Mouse (Mus musculus): ENCODE results near the gene Homer1. TPM values are rescaled to one million over a fixed set of nuclear protein-coding genes. Genes with fewer than 3 reads are reported as not detected.
A peak's percentile ranks its signal among the peaks of the same experiment; 100 is the strongest.

Homer1 gene
- 12.8 and 13.2 TPM in 2 replicates for polyA plus RNA-seq (2015; fragmentation: Nextera tagmentation; extraction: Ambion mirVana)

- Histone ChIP-seq H3K4me3 (no peak within 1 kb of the TSS), H3K4me2 (no peak within 1 kb of the TSS), H3K9ac (no peak within 1 kb of the TSS), H3K36me3 (no peaks in the 10 kb centered on the region), H3K27ac (no peak within 1 kb of the TSS), H3K27me3 (no peaks in the 10 kb centered on the region), H3K4me1 (replicated peaks) (no peaks in the 10 kb centered on the region), H3K9me3 (replicated peaks) (no peaks in the 10 kb centered on the region)
- WGBS, result 80% methylated on average over 5 of the region's 5 CpGs
- no peak for ATAC-seq (replicated peaks; ENCODE audit: insufficient number of reproducible peaks, insufficient read depth, low FRiP score, low read depth)
Observed at GRCm38 (mm10) chr13:93299316-93299715, at the start of gene Homer1. TSS of gene Homer1 (plus strand) at chr13:93299635.

- no peaks in the 10 kb centered on the region for H3K9me3 ChIP-seq (replicated peaks)
- no peaks in the 10 kb centered on the region for H3K27me3 ChIP-seq
- no peaks in the 10 kb centered on the region for H3K4me1 ChIP-seq (replicated peaks)
- no peak for ATAC-seq (replicated peaks; ENCODE audit: insufficient number of reproducible peaks, insufficient read depth, low FRiP score, low read depth)
- H3K9ac ChIP-seq, result no peak overlapping the region
- no peak overlapping the region for H3K4me2 ChIP-seq
- no peak overlapping the region for H3K4me3 ChIP-seq
- H3K27ac ChIP-seq, result no peak overlapping the region
- H3K36me3 ChIP-seq, result no peaks in the 10 kb centered on the region
- 80% methylated on average over 6 of the region's 6 CpGs for WGBS
Observed at GRCm38 (mm10) chr13:93251732-93252131, 47.7 kb upstream of the Homer1 start.

- Histone ChIP-seq H3K27ac (no peak overlapping the region), H3K27me3 (no peaks in the 10 kb centered on the region), H3K4me1 (replicated peaks) (no peaks in the 10 kb centered on the region), H3K36me3 (no peaks in the 10 kb centered on the region), H3K9ac (no peak overlapping the region), H3K4me2 (no peak overlapping the region), H3K4me3 (no peak overlapping the region), H3K9me3 (replicated peaks) (no peaks in the 10 kb centered on the region)
- 79% methylated on average over 10 of the region's 10 CpGs for WGBS
- no peak for ATAC-seq (replicated peaks; ENCODE audit: insufficient number of reproducible peaks, insufficient read depth, low FRiP score, low read depth)
Observed at GRCm38 (mm10) chr13:93252175-93252574, 47.3 kb upstream of the Homer1 start.

DNA sequence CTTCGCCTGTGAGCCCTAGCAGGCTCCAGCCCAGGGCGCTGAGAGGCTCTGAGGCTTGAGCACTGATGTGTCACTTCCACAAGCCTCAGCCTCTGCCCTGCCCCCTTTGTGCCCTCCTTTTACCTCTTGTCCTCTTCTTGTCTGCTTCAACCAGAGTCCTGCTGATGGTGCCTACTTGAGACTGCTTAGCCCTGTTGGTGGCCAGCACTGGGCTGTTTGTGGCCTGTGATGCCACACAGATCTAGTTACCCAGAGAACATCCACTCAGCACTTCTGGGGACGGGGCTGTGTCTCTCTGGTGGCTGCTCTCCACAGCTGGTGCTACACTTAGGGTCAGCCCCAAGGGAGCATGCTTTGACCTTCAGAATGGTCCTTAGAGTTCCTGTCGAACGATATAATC is 46.5 kb upstream of the Homer1 start:
- ATAC-seq (replicated peaks; ENCODE audit: insufficient number of reproducible peaks, insufficient read depth, low FRiP score, low read depth), result no peak
- Histone ChIP-seq H3K27ac (no peak overlapping the region), H3K36me3 (no peaks in the 10 kb centered on the region), H3K4me2 (no peak overlapping the region), H3K27me3 (no peaks in the 10 kb centered on the region), H3K4me1 (replicated peaks) (no peaks in the 10 kb centered on the region), H3K4me3 (no peak overlapping the region), H3K9me3 (replicated peaks) (no peaks in the 10 kb centered on the region), H3K9ac (no peak overlapping the region)
- 76% methylated on average over 5 of the region's 5 CpGs for WGBS

DNA sequence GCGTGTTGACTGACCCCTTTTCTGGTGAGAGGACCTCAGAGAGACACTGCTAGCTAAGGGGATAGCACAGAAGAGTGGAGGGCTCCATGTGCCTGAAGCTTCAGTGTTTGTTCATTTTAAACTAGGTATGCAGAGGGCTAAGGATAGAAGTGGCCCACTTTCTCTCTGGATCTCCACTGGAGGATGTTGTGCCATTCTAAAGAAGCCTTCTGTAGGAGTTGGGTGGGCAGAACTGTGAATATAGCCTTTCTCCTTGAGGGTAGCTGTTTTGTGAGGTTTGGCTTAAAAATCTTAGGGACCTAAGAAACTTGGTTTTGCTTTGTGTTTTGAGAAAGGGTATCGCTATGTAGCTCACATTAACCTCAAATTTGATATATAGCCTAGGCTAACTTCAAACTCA is 32.3 kb upstream of the Homer1 start:
- Histone ChIP-seq H3K27me3 (no peaks in the 10 kb centered on the region), H3K9me3 (replicated peaks) (no peaks in the 10 kb centered on the region), H3K36me3 (no peaks in the 10 kb centered on the region), H3K4me2 (no peak overlapping the region), H3K4me1 (replicated peaks) (0 out of 2 replicates have a peak, but pooled peaks cover 7% of the 10 kb centered on the region), H3K9ac (no peak overlapping the region), H3K4me3 (no peak overlapping the region), H3K27ac (no peak overlapping the region)
- 94% methylated on average over 2 of the region's 2 CpGs for WGBS
- no peak for ATAC-seq (replicated peaks; ENCODE audit: insufficient number of reproducible peaks, insufficient read depth, low FRiP score, low read depth)

- Histone ChIP-seq H3K36me3 (no peaks in the 10 kb centered on the region), H3K4me2 (no peak overlapping the region), H3K9ac (no peak overlapping the region), H3K27ac (no peak overlapping the region), H3K4me1 (replicated peaks) (no peaks in the 10 kb centered on the region), H3K4me3 (no peak overlapping the region), H3K27me3 (no peaks in the 10 kb centered on the region), H3K9me3 (replicated peaks) (no peaks in the 10 kb centered on the region)
- WGBS, result 87% methylated on average over 5 of the region's 5 CpGs
- no peak for ATAC-seq (replicated peaks; ENCODE audit: insufficient number of reproducible peaks, insufficient read depth, low FRiP score, low read depth)
Observed at GRCm38 (mm10) chr13:93300581-93300980, 1.1 kb downstream of the Homer1 start.

DNA sequence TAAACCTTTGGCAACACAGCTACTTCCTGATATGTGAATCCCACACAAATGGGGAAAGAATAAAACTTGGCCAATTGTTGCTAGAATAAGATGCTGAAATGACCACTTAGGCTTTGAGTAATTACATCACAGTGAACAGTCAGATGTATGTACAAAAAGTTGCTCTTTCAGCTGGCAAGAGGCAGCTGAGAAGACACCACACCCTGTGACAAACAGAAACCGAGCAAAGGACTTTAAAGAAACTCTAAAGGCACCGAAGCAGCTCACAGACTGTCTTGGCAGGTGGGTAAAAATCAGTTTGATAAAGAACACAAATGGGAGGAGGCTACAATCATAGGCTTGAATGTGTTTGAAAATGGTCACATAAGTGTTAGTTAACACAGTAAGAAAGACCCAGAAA is 1.6 kb downstream of the Homer1 start:
- Histone ChIP-seq H3K9ac (no peak overlapping the region), H3K9me3 (replicated peaks) (no peaks in the 10 kb centered on the region), H3K27ac (no peak overlapping the region), H3K36me3 (no peaks in the 10 kb centered on the region), H3K27me3 (no peaks in the 10 kb centered on the region), H3K4me2 (no peak overlapping the region), H3K4me1 (replicated peaks) (no peaks in the 10 kb centered on the region), H3K4me3 (no peak overlapping the region)
- WGBS, result 71% methylated on average over 2 of the region's 2 CpGs
- ATAC-seq (replicated peaks; ENCODE audit: insufficient number of reproducible peaks, insufficient read depth, low FRiP score, low read depth), result no peak

GRCm38 (mm10) chr13:93302846-93303562 is 3.6 kb downstream of the Homer1 start:
- Histone ChIP-seq H3K4me3 (peak overlapping the region; percentile 86), H3K4me1 (replicated peaks) (peaks cover 3% of the 10 kb centered on the region), H3K9me3 (replicated peaks) (no peaks in the 10 kb centered on the region), H3K4me2 (peak overlapping the region; percentile 64), H3K9ac (peak overlapping the region; percentile 91), H3K27me3 (no peaks in the 10 kb centered on the region), H3K36me3 (no peaks in the 10 kb centered on the region), H3K27ac (peak overlapping the region; percentile 97)
- ATAC-seq (replicated peaks; ENCODE audit: insufficient number of reproducible peaks, insufficient read depth, low FRiP score, low read depth), result no peak; the same call in 1 of the 2 replicates
- 14% methylated on average over 19 of the region's 19 CpGs for WGBS

DNA sequence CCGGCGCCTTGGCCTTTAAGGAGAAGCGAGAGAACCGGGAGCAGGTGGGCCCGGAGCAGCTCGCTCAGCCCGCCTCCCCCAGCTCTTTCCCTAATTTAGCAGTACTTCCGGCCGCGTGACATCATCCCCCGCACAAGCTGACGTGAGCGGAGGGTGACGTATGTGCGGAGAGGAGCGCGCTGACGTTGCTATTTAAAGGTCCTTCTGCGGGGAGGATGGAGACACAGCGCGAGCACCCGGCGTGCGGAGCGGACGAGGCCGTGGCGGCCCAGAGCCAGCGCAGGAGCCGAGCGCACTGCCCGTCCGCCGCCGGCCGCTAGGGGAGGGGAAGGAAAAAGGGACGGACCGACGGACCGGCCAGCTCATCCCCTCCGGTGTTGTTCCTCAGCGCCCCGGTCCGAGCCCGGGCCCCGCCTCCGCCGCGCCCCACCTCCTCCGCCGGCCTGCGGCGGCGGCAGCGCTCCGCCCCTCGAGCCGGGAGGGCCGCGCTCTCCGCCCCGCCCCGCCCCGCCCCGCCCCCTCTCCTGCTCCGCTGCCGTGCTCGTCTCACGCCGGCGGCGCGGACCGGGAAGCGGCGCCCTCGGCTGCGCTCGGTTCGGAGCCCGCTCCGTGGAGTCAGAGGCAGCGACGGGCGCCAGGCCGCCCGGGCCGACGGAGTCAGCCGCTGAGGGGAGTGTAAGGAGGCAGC is 4.3 kb downstream of the Homer1 start:
- Histone ChIP-seq H3K27ac (peak overlapping the region; percentile 97), H3K9me3 (replicated peaks) (no peaks in the 10 kb centered on the region), H3K4me1 (replicated peaks) (peaks cover 5% of the 10 kb centered on the region), H3K27me3 (no peaks in the 10 kb centered on the region), H3K36me3 (no peaks in the 10 kb centered on the region), H3K4me2 (peak overlapping the region; percentile 75), H3K4me3 (peak overlapping the region; percentile 86), H3K9ac (peak overlapping the region; percentile 91)
- WGBS, result under 1% methylated on average over 69 of the region's 90 CpGs
- peak; percentile 94 for ATAC-seq (replicated peaks; ENCODE audit: insufficient number of reproducible peaks, insufficient read depth, low FRiP score, low read depth)

- Histone ChIP-seq H3K36me3 (no peaks in the 10 kb centered on the region), H3K27ac (peak overlapping the region; percentile 97), H3K27me3 (no peaks in the 10 kb centered on the region), H3K9ac (peak overlapping the region; percentile 91), H3K4me2 (peak overlapping the region; percentile 75), H3K4me1 (replicated peaks) (peaks cover 5% of the 10 kb centered on the region), H3K9me3 (replicated peaks) (no peaks in the 10 kb centered on the region), H3K4me3 (peak overlapping the region; percentile 86)
- peak; percentile 41 for ATAC-seq (replicated peaks; ENCODE audit: insufficient number of reproducible peaks, insufficient read depth, low FRiP score, low read depth)
- WGBS, result under 1% methylated on average over 50 of the region's 64 CpGs
Observed at GRCm38 (mm10) chr13:93304251-93305001, 5.0 kb downstream of the Homer1 start.

DNA sequence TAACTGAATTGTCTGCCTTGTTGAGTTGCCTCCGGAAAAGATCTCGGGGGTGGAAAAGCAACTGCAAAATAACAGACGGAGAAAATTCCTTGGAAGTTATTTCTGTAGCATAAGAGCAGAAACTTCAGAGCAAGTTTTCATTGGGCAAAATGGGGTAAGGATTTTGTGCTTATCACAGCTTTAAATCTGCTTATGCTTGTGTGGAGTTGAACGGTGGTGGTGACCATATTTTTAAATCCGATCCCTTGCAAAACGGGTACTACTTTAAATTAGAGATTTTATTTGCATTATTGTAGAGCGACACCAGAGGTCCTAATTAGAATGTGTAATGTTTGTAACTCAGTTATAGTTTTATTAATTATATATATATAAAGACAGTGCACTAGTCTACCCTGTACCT is 5.7 kb downstream of the Homer1 start:
- ATAC-seq (replicated peaks; ENCODE audit: insufficient number of reproducible peaks, insufficient read depth, low FRiP score, low read depth), result no peak
- Histone ChIP-seq H3K36me3 (no peaks in the 10 kb centered on the region), H3K27me3 (no peaks in the 10 kb centered on the region), H3K27ac (peak overlapping the region; percentile 97), H3K4me3 (peak overlapping the region; percentile 86), H3K4me1 (replicated peaks) (peaks cover 5% of the 10 kb centered on the region), H3K9ac (peak overlapping the region; percentile 91), H3K4me2 (peak overlapping the region; percentile 75), H3K9me3 (replicated peaks) (no peaks in the 10 kb centered on the region)
- WGBS, result 4% methylated on average over 7 of the region's 7 CpGs

Measured in heart, embryonic 15.5 days (tissue).